Mouse (Mus musculus): ENCODE data around the gene Grik5.

DNA sequence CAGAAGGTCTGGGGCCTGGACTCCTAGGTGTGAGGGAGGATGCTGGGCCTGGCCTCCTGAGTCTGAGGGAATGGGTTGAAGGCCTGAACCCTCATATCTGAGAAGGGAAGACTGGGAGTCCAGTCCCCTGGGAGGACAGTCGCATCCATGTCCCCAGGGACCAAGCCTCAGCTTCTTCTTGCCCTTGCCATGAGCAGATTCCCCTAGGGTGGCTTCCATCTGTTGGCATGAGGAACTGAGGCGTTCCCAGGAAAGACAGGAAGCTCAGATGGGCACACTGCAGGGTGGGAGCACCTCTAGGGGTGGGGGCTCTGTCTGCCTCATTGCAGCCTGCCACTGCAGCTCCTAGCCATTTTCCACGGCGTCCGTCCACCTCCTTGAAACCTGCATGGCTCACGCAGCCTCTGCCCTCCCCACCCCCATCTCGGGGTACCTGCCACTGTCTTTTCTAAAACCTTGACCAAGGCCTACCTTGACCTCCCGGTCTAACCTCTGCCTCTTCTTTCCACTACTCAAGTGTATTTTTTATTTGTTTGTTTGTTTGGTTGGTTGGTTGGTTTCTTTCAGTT lies 68.2 kb downstream of the Grik5 start:
- TF ChIP-seq MAX (IDR thresholded peaks at IDR 0.05) (no peak), CTCF (IDR thresholded peaks at IDR 0.05; ENCODE audit: control insufficient read depth, insufficient read depth, insufficient read length) (no peak)

Measured in C2C12 (cell line).